Mouse (Mus musculus): ENCODE data around the gene Spryd4. TPM values are rescaled to one million over a fixed set of nuclear protein-coding genes. Genes with fewer than 3 reads are reported as not detected.

Gene Spryd4
- polyA plus RNA-seq, 1 experiment from 2014 or later = 44.2 TPM

- Histone ChIP-seq H3K4me3 (ENCODE audit: control insufficient read depth in 1 of 2, insufficient read depth in 1 of 2, low read depth in 1 of 2, low read length in 2 of 2) (no peak overlapping the region), H3K9ac (ENCODE audit: low read length) (no peak overlapping the region), H3K27me3 (ENCODE audit: control insufficient read depth, insufficient read depth, low read length) (no peaks in the 10 kb centered on the region), H3K9me3 (ENCODE audit: control insufficient read depth, low read length) (no peaks in the 10 kb centered on the region), H3K4me2 (ENCODE audit: low read length) (no peak overlapping the region), H3K36me3 (ENCODE audit: control insufficient read depth, insufficient read depth, low read length) (peaks cover 23% of the 10 kb centered on the region), H3K4me1 (ENCODE audit: control insufficient read depth in 2 of 2, insufficient read depth in 2 of 2, low read length in 2 of 2) (peaks cover 2 to 4% of the 10 kb centered on the region in 2 experiments; a peak in 3 of 4 replicates), H3K27ac (replicated peaks in 1 of 2; ENCODE audit: control insufficient read depth in 1 of 2, insufficient read depth in 1 of 2, low read depth in 2 of 2, low read length in 2 of 2) (no peak overlapping the region)
- ATAC-seq (ENCODE audit: insufficient number of reproducible peaks, insufficient read depth, low FRiP score, low read depth) = no peak
- 68% methylated on average over 4 of the region's 4 CpGs for WGBS
These were observed 24.7 kb upstream of the Spryd4 start for GRCm38 (mm10) chr10:128236321-128236720.

GRCm38 (mm10) chr10:128232420-128232985 lies 20.9 kb upstream of the Spryd4 start:
- WGBS = 0% methylated on average over 14 of the region's 14 CpGs
- no peak for ATAC-seq (ENCODE audit: insufficient number of reproducible peaks, insufficient read depth, low FRiP score, low read depth)

GRCm38 (mm10) chr10:128231697-128232419 lies 20.3 kb upstream of the Spryd4 start, which contains the start of gene Timeless:
Gene Timeless (plus strand): TSS chr10:128232065.
- Histone ChIP-seq H3K9me3 (ENCODE audit: control insufficient read depth, low read length) (no peaks in the 10 kb centered on the region), H3K9ac (ENCODE audit: low read length) (peak within 1 kb of the TSS; percentile 78), H3K4me1 (ENCODE audit: control insufficient read depth in 2 of 2, insufficient read depth in 2 of 2, low read length in 2 of 2) (peaks cover 0 to 8% of the 10 kb centered on the region in 2 experiments; a peak in 3 of 4 replicates), H3K4me3 (ENCODE audit: control insufficient read depth in 1 of 2, insufficient read depth in 1 of 2, low read depth in 1 of 2, low read length in 2 of 2) (peak within 1 kb of the TSS; percentile 63 to 67), H3K27ac (replicated peaks in 1 of 2; ENCODE audit: control insufficient read depth in 1 of 2, insufficient read depth in 1 of 2, low read depth in 2 of 2, low read length in 2 of 2) (peak within 1 kb of the TSS; percentile 84 to 89), H3K36me3 (ENCODE audit: control insufficient read depth, insufficient read depth, low read length) (peaks cover 10% of the 10 kb centered on the region; the same call in 1 of the 2 replicates), H3K4me2 (ENCODE audit: low read length) (peak within 1 kb of the TSS; percentile 81), H3K27me3 (ENCODE audit: control insufficient read depth, insufficient read depth, low read length) (no peaks in the 10 kb centered on the region)
- WGBS = under 1% methylated on average over 52 of the region's 58 CpGs
- peak; percentile 88 for ATAC-seq (ENCODE audit: insufficient number of reproducible peaks, insufficient read depth, low FRiP score, low read depth)

More at GRCm38 (mm10) chr10:128232420-128232985, 20.9 kb upstream of the Spryd4 start:
- Histone ChIP-seq H3K36me3 (ENCODE audit: control insufficient read depth, insufficient read depth, low read length) (peaks cover 10% of the 10 kb centered on the region; the same call in 1 of the 2 replicates), H3K4me1 (ENCODE audit: control insufficient read depth in 2 of 2, insufficient read depth in 2 of 2, low read length in 2 of 2) (peaks cover 0 to 8% of the 10 kb centered on the region in 2 experiments; a peak in 3 of 4 replicates), H3K27me3 (ENCODE audit: control insufficient read depth, insufficient read depth, low read length) (no peaks in the 10 kb centered on the region), H3K4me3 (ENCODE audit: control insufficient read depth in 1 of 2, insufficient read depth in 1 of 2, low read depth in 1 of 2, low read length in 2 of 2) (peak overlapping the region; percentile 63 to 67), H3K27ac (replicated peaks in 1 of 2; ENCODE audit: control insufficient read depth in 1 of 2, insufficient read depth in 1 of 2, low read depth in 2 of 2, low read length in 2 of 2) (peak overlapping the region; percentile 84 to 89), H3K9me3 (ENCODE audit: control insufficient read depth, low read length) (no peaks in the 10 kb centered on the region), H3K9ac (ENCODE audit: low read length) (peak overlapping the region; percentile 78), H3K4me2 (ENCODE audit: low read length) (peak overlapping the region; percentile 81)

- H3K27me3 ChIP-seq (ENCODE audit: control insufficient read depth, insufficient read depth, low read length) = no peaks in the 10 kb centered on the region
- H3K4me3 ChIP-seq (ENCODE audit: control insufficient read depth in 1 of 2, insufficient read depth in 1 of 2, low read depth in 1 of 2, low read length in 2 of 2) = peak overlapping the region in 1 of 2 experiments; percentile 63; a peak in 3 of 4 replicates
- H3K4me2 ChIP-seq (ENCODE audit: low read length) = peak overlapping the region; percentile 81
- no peak for ATAC-seq (ENCODE audit: insufficient number of reproducible peaks, insufficient read depth, low FRiP score, low read depth)
- H3K4me1 ChIP-seq (ENCODE audit: control insufficient read depth in 2 of 2, insufficient read depth in 2 of 2, low read length in 2 of 2) = peaks cover 0 to 8% of the 10 kb centered on the region in 2 experiments; a peak in 3 of 4 replicates
- WGBS = 20% methylated on average over 5 of the region's 5 CpGs
- H3K9me3 ChIP-seq (ENCODE audit: control insufficient read depth, low read length) = no peaks in the 10 kb centered on the region
- peaks cover 10% of the 10 kb centered on the region; the same call in 1 of the 2 replicates for H3K36me3 ChIP-seq (ENCODE audit: control insufficient read depth, insufficient read depth, low read length)
- H3K27ac ChIP-seq (replicated peaks in 1 of 2; ENCODE audit: control insufficient read depth in 1 of 2, insufficient read depth in 1 of 2, low read depth in 2 of 2, low read length in 2 of 2) = peak overlapping the region in 1 of 2 experiments; percentile 84; a peak in 1 of 4 replicates
- H3K9ac ChIP-seq (ENCODE audit: low read length) = peak overlapping the region; percentile 78
These were observed 19.5 kb upstream of the Spryd4 start for GRCm38 (mm10) chr10:128231146-128231545.

- peak overlapping the region; percentile 81; the same call in 1 of the 2 replicates for H3K4me2 ChIP-seq (ENCODE audit: low read length)
These were observed 19.0 kb upstream of the Spryd4 start for GRCm38 (mm10) chr10:128230582-128230981.

GRCm38 (mm10) chr10:128228009-128228408 lies 16.4 kb upstream of the Spryd4 start:
- no peaks in the 10 kb centered on the region for H3K9me3 ChIP-seq (ENCODE audit: control insufficient read depth, low read length)
- no peak overlapping the region for H3K4me3 ChIP-seq (ENCODE audit: control insufficient read depth in 1 of 2, insufficient read depth in 1 of 2, low read depth in 1 of 2, low read length in 2 of 2)
- H3K27ac ChIP-seq (replicated peaks in 1 of 2; ENCODE audit: control insufficient read depth in 1 of 2, insufficient read depth in 1 of 2, low read depth in 2 of 2, low read length in 2 of 2) = no peak overlapping the region
- H3K36me3 ChIP-seq (ENCODE audit: control insufficient read depth, insufficient read depth, low read length) = no peaks in the 10 kb centered on the region
- H3K27me3 ChIP-seq (ENCODE audit: control insufficient read depth, insufficient read depth, low read length) = no peaks in the 10 kb centered on the region
- 87% methylated on average over 8 of the region's 8 CpGs for WGBS
- no peak overlapping the region for H3K9ac ChIP-seq (ENCODE audit: low read length)
- peaks cover 4 to 8% of the 10 kb centered on the region in 2 experiments for H3K4me1 ChIP-seq (ENCODE audit: control insufficient read depth in 2 of 2, insufficient read depth in 2 of 2, low read length in 2 of 2)
- H3K4me2 ChIP-seq (ENCODE audit: low read length) = no peak overlapping the region
- no peak for ATAC-seq (ENCODE audit: insufficient number of reproducible peaks, insufficient read depth, low FRiP score, low read depth)

More at GRCm38 (mm10) chr10:128230582-128230981, 19.0 kb upstream of the Spryd4 start:
- ATAC-seq (ENCODE audit: insufficient number of reproducible peaks, insufficient read depth, low FRiP score, low read depth) = no peak
- Histone ChIP-seq H3K9me3 (ENCODE audit: control insufficient read depth, low read length) (no peaks in the 10 kb centered on the region), H3K36me3 (ENCODE audit: control insufficient read depth, insufficient read depth, low read length) (peaks cover 10% of the 10 kb centered on the region; the same call in 1 of the 2 replicates), H3K9ac (ENCODE audit: low read length) (peak overlapping the region; percentile 78; the same call in 1 of the 2 replicates), H3K4me1 (ENCODE audit: control insufficient read depth in 2 of 2, insufficient read depth in 2 of 2, low read length in 2 of 2) (peaks cover 0 to 8% of the 10 kb centered on the region in 2 experiments; a peak in 3 of 4 replicates), H3K27me3 (ENCODE audit: control insufficient read depth, insufficient read depth, low read length) (no peaks in the 10 kb centered on the region), H3K4me3 (ENCODE audit: control insufficient read depth in 1 of 2, insufficient read depth in 1 of 2, low read depth in 1 of 2, low read length in 2 of 2) (no peak overlapping the region), H3K27ac (replicated peaks in 1 of 2; ENCODE audit: control insufficient read depth in 1 of 2, insufficient read depth in 1 of 2, low read depth in 2 of 2, low read length in 2 of 2) (no peak overlapping the region)
- WGBS = 80% methylated on average over 12 of the region's 12 CpGs

- Histone ChIP-seq H3K4me1 (ENCODE audit: control insufficient read depth in 2 of 2, insufficient read depth in 2 of 2, low read length in 2 of 2) (peaks cover 4% of the 10 kb centered on the region in 2 experiments), H3K36me3 (ENCODE audit: control insufficient read depth, insufficient read depth, low read length) (no peaks in the 10 kb centered on the region), H3K9me3 (ENCODE audit: control insufficient read depth, low read length) (no peaks in the 10 kb centered on the region), H3K4me2 (ENCODE audit: low read length) (no peak overlapping the region), H3K4me3 (ENCODE audit: control insufficient read depth in 1 of 2, insufficient read depth in 1 of 2, low read depth in 1 of 2, low read length in 2 of 2) (no peak overlapping the region), H3K27me3 (ENCODE audit: control insufficient read depth, insufficient read depth, low read length) (no peaks in the 10 kb centered on the region), H3K9ac (ENCODE audit: low read length) (no peak overlapping the region), H3K27ac (replicated peaks in 1 of 2; ENCODE audit: control insufficient read depth in 1 of 2, insufficient read depth in 1 of 2, low read depth in 2 of 2, low read length in 2 of 2) (no peak overlapping the region)
- WGBS = 66% methylated on average over 9 of the region's 9 CpGs
- ATAC-seq (ENCODE audit: insufficient number of reproducible peaks, insufficient read depth, low FRiP score, low read depth) = no peak
These were observed 16.0 kb upstream of the Spryd4 start for GRCm38 (mm10) chr10:128227592-128227991.

All from heart, embryonic 14.5 days (tissue).